Mouse (Mus musculus): Measurements from ENCODE around the gene Znfx1. TPM values are rescaled to one million over a fixed set of nuclear protein-coding genes. Genes with fewer than 3 reads are reported as not detected.

Znfx1 gene
- polyA plus RNA-seq, 1 experiment from 2014 or later = 7.8 TPM

DNA sequence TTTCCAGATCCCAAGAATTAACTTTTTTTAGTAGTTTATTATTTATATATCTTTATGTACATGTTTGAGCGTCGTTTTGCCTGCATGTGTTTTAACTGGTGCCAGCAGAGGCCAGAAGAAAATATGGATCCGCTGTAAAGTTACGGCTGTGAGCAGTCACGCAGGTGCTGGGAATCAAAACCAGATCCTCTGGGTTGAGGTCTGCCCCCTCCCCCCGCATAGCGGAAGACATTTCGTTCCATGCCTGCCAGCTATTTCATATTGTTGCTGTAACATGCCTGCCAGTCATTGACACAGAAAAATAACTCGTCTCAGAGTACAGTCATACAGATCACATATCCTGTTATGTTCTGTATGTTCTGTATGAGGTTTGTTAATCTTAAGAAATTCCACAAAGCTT, 61.3 kb downstream of the Znfx1 start:
- H3K4me1 ChIP-seq (ENCODE audit: control insufficient read depth in 2 of 2, insufficient read depth in 2 of 2, low read length in 2 of 2) = peaks cover 3 to 5% of the 10 kb centered on the region in 2 experiments; a peak in 2 of 4 replicates
- no peak overlapping the region for H3K27ac ChIP-seq (replicated peaks in 1 of 2; ENCODE audit: control insufficient read depth in 1 of 2, insufficient read depth in 1 of 2, low read depth in 2 of 2, low read length in 2 of 2)
- H3K4me3 ChIP-seq (ENCODE audit: control insufficient read depth in 1 of 2, insufficient read depth in 1 of 2, low read depth in 1 of 2, low read length in 2 of 2) = no peak overlapping the region
- H3K4me2 ChIP-seq (ENCODE audit: low read length) = no peak overlapping the region
- ATAC-seq (ENCODE audit: insufficient number of reproducible peaks, insufficient read depth, low FRiP score, low read depth) = no peak
- 69% methylated on average over 9 of the region's 9 CpGs for WGBS
- H3K9me3 ChIP-seq (ENCODE audit: control insufficient read depth, low read length) = no peaks in the 10 kb centered on the region
- H3K27me3 ChIP-seq (ENCODE audit: control insufficient read depth, insufficient read depth, low read length) = no peaks in the 10 kb centered on the region
- no peaks in the 10 kb centered on the region for H3K36me3 ChIP-seq (ENCODE audit: control insufficient read depth, insufficient read depth, low read length)
- H3K9ac ChIP-seq (ENCODE audit: low read length) = no peak overlapping the region

DNA sequence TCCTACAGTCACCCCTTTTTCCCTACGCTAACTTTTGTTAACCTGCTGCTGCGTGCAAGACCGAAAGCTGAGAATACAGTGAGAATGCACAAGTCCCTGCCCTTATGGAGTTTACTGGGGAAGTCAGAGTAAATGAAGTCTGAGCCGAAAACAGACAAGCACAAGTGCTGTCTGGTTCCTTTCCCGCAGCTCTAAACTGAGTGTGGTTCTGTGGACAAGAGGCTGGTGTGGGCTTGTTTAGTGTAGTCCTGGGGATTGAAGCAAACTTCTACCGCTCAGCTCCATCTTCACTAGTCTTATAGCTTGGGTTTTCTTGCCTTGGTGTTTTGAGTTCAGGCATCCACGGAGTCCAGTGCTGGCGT, 66.3 kb downstream of the Znfx1 start:
- Histone ChIP-seq H3K9ac (ENCODE audit: low read length) (peak overlapping the region; percentile 66), H3K9me3 (ENCODE audit: control insufficient read depth, low read length) (no peaks in the 10 kb centered on the region), H3K36me3 (ENCODE audit: control insufficient read depth, insufficient read depth, low read length) (no peaks in the 10 kb centered on the region), H3K4me1 (ENCODE audit: control insufficient read depth in 2 of 2, insufficient read depth in 2 of 2, low read length in 2 of 2) (peaks cover 5 to 35% of the 10 kb centered on the region in 2 experiments), H3K27me3 (ENCODE audit: control insufficient read depth, insufficient read depth, low read length) (no peaks in the 10 kb centered on the region), H3K27ac (replicated peaks in 1 of 2; ENCODE audit: control insufficient read depth in 1 of 2, insufficient read depth in 1 of 2, low read depth in 2 of 2, low read length in 2 of 2) (peak overlapping the region; percentile 51 to 59), H3K4me3 (ENCODE audit: control insufficient read depth in 1 of 2, insufficient read depth in 1 of 2, low read depth in 1 of 2, low read length in 2 of 2) (peak overlapping the region; percentile 18 to 93), H3K4me2 (ENCODE audit: low read length) (peak overlapping the region; percentile 56)
- no peak for ATAC-seq (ENCODE audit: insufficient number of reproducible peaks, insufficient read depth, low FRiP score, low read depth)
- 37% methylated on average over 8 of the region's 8 CpGs for WGBS

GRCm38 (mm10) chr2:166995796-166996532, 66.9 kb downstream of the Znfx1 start, which contains the start of gene Stau1:
Gene Stau1, minus strand, starts transcription at chr2:166996299.
- Histone ChIP-seq H3K4me1 (ENCODE audit: control insufficient read depth in 2 of 2, insufficient read depth in 2 of 2, low read length in 2 of 2) (peaks cover 7 to 40% of the 10 kb centered on the region in 2 experiments), H3K36me3 (ENCODE audit: control insufficient read depth, insufficient read depth, low read length) (no peaks in the 10 kb centered on the region), H3K27me3 (ENCODE audit: control insufficient read depth, insufficient read depth, low read length) (no peaks in the 10 kb centered on the region), H3K4me2 (ENCODE audit: low read length) (peak within 1 kb of the TSS; percentile 86), H3K9me3 (ENCODE audit: control insufficient read depth, low read length) (no peaks in the 10 kb centered on the region), H3K27ac (replicated peaks in 1 of 2; ENCODE audit: control insufficient read depth in 1 of 2, insufficient read depth in 1 of 2, low read depth in 2 of 2, low read length in 2 of 2) (peak within 1 kb of the TSS; percentile 97 to 98), H3K4me3 (ENCODE audit: control insufficient read depth in 1 of 2, insufficient read depth in 1 of 2, low read depth in 1 of 2, low read length in 2 of 2) (peak within 1 kb of the TSS; percentile 93 to 100), H3K9ac (ENCODE audit: low read length) (peak within 1 kb of the TSS; percentile 95)
- ATAC-seq (ENCODE audit: insufficient number of reproducible peaks, insufficient read depth, low FRiP score, low read depth) = peak; percentile 100
- under 1% methylated on average over 65 of the region's 88 CpGs for WGBS

- peaks cover 7 to 46% of the 10 kb centered on the region in 2 experiments for H3K4me1 ChIP-seq (ENCODE audit: control insufficient read depth in 2 of 2, insufficient read depth in 2 of 2, low read length in 2 of 2)
- H3K9me3 ChIP-seq (ENCODE audit: control insufficient read depth, low read length) = no peaks in the 10 kb centered on the region
- H3K4me2 ChIP-seq (ENCODE audit: low read length) = peak overlapping the region; percentile 86
- H3K4me3 ChIP-seq (ENCODE audit: control insufficient read depth in 1 of 2, insufficient read depth in 1 of 2, low read depth in 1 of 2, low read length in 2 of 2) = peak overlapping the region; percentile 93 to 100
- H3K9ac ChIP-seq (ENCODE audit: low read length) = peak overlapping the region; percentile 95
- H3K36me3 ChIP-seq (ENCODE audit: control insufficient read depth, insufficient read depth, low read length) = no peaks in the 10 kb centered on the region
- peak overlapping the region; percentile 97 to 98 for H3K27ac ChIP-seq (replicated peaks in 1 of 2; ENCODE audit: control insufficient read depth in 1 of 2, insufficient read depth in 1 of 2, low read depth in 2 of 2, low read length in 2 of 2)
- 2% methylated on average over 28 of the region's 28 CpGs for WGBS
- no peaks in the 10 kb centered on the region for H3K27me3 ChIP-seq (ENCODE audit: control insufficient read depth, insufficient read depth, low read length)
- no peak for ATAC-seq (ENCODE audit: insufficient number of reproducible peaks, insufficient read depth, low FRiP score, low read depth)
Observed at GRCm38 (mm10) chr2:166995021-166995795, 67.6 kb downstream of the Znfx1 start.

DNA sequence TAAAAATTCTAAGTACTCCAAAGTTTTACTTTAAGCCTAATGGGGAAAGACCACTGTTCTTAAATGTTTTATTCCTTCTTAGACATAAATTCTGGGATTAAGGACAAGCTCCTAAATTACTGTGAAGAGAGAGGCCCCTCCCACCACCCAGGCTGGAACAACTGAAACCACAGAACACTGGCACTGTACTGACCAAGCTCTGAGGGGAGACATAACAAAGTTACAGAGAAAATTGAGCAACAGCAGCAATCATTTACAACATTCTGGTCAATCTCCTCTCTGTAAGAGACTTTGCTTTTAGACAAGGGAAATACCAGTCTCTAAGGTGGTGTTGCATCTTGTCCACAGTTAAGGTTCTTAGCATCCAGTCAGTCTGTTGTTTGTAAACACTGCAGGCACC, 70.9 kb downstream of the Znfx1 start:
- Histone ChIP-seq H3K4me3 (ENCODE audit: control insufficient read depth in 1 of 2, insufficient read depth in 1 of 2, low read depth in 1 of 2, low read length in 2 of 2) (no peak overlapping the region), H3K4me2 (ENCODE audit: low read length) (no peak overlapping the region), H3K27ac (replicated peaks in 1 of 2; ENCODE audit: control insufficient read depth in 1 of 2, insufficient read depth in 1 of 2, low read depth in 2 of 2, low read length in 2 of 2) (no peak overlapping the region), H3K4me1 (ENCODE audit: control insufficient read depth in 2 of 2, insufficient read depth in 2 of 2, low read length in 2 of 2) (peaks cover 7 to 46% of the 10 kb centered on the region in 2 experiments), H3K9me3 (ENCODE audit: control insufficient read depth, low read length) (no peaks in the 10 kb centered on the region), H3K36me3 (ENCODE audit: control insufficient read depth, insufficient read depth, low read length) (no peaks in the 10 kb centered on the region), H3K9ac (ENCODE audit: low read length) (no peak overlapping the region), H3K27me3 (ENCODE audit: control insufficient read depth, insufficient read depth, low read length) (no peaks in the 10 kb centered on the region)
- ATAC-seq (ENCODE audit: insufficient number of reproducible peaks, insufficient read depth, low FRiP score, low read depth) = no peak

GRCm38 (mm10) chr2:166990861-166991260, 72.0 kb downstream of the Znfx1 start:
- 47% methylated on average over 7 of the region's 7 CpGs for WGBS
- no peak for ATAC-seq (ENCODE audit: insufficient number of reproducible peaks, insufficient read depth, low FRiP score, low read depth)
- H3K4me2 ChIP-seq (ENCODE audit: low read length) = no peak overlapping the region
- H3K27ac ChIP-seq (replicated peaks in 1 of 2; ENCODE audit: control insufficient read depth in 1 of 2, insufficient read depth in 1 of 2, low read depth in 2 of 2, low read length in 2 of 2) = no peak overlapping the region; a peak in 1 of 4 replicates
- no peak overlapping the region; the same call in 1 of the 2 replicates for H3K9ac ChIP-seq (ENCODE audit: low read length)
- H3K9me3 ChIP-seq (ENCODE audit: control insufficient read depth, low read length) = no peaks in the 10 kb centered on the region
- H3K4me1 ChIP-seq (ENCODE audit: control insufficient read depth in 2 of 2, insufficient read depth in 2 of 2, low read length in 2 of 2) = peaks cover 5 to 43% of the 10 kb centered on the region in 2 experiments
- H3K36me3 ChIP-seq (ENCODE audit: control insufficient read depth, insufficient read depth, low read length) = no peaks in the 10 kb centered on the region
- H3K27me3 ChIP-seq (ENCODE audit: control insufficient read depth, insufficient read depth, low read length) = no peaks in the 10 kb centered on the region
- H3K4me3 ChIP-seq (ENCODE audit: control insufficient read depth in 1 of 2, insufficient read depth in 1 of 2, low read depth in 1 of 2, low read length in 2 of 2) = no peak overlapping the region

Data from heart, embryonic 14.5 days (tissue).